Mouse (Mus musculus) erythroid progenitor cell, adult 5-6 weeks (primary cell): ENCODE data around the gene Prss2. TPM values are rescaled to one million over a fixed set of nuclear protein-coding genes. Genes with fewer than 3 reads are reported as not detected.
"Not testable (repeated sequence)": the region's sequence is repeated elsewhere in the genome, so short reads cannot be mapped to it uniquely, and the experiment has no call there.

Source experiments
- ATAC-seq: replicated peaks from 2 replicates; pipeline ENCODE4 v1.8.0; 2016; ENCODE audit warnings: moderate number of reproducible peaks, mild to moderate bottlenecking, moderate TSS enrichment, inconsistent platforms; ENCODE audit not compliant: poor library complexity, low FRiP score, severe bottlenecking
- total RNA-seq, 2 experiments: library from RNA; stranded (forward) in 1 of 2; stranded (reverse) in 1 of 2; fragments of 150-400 nt in 1 of 2; fragments of 186-747, 209-891 nt in 1 of 2; gene quantifications; 2 replicates each; pipeline versions ENCODE4 v1.2.3 to v1.2.4; 2015 to 2017; ENCODE audit warnings: low replicate concordance in 2 of 2

The Prss2 gene
- total RNA-seq (2015; ENCODE audit: low replicate concordance): not detected in 2 replicates
- not detected in 2 replicates for total RNA-seq (2017; ENCODE audit: low replicate concordance)

- no peak for ATAC-seq
Measured at GRCm38 (mm10) chr6:41521487-41521886, at the start of gene Prss2. Gene Prss2, plus strand, starts transcription at chr6:41521787.

DNA sequence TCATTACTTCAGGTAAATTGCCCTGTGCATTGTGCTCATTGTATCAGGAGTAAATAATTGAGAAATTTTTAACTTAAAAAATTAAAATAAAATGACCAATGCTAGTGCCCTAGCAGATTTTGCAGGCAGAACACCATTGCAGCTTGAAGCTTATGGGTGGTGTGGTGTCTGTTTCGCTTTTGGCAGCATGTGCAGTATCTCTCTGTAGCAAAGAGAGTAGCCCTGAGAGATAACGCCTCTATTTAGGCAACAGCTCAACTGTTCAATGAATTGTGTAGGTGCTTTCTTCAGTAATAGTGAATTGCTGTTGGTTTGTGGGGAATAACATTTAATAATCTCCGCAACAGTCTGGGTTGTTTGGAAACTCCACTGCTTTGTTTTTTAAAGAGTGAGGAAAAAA is 22.2 kb upstream of the Prss2 start:
- ATAC-seq: no peak

- ATAC-seq: no peak
Measured at GRCm38 (mm10) chr6:41504915-41505314, 16.7 kb upstream of the Prss2 start.

GRCm38 (mm10) chr6:41505323-41505722 is 16.3 kb upstream of the Prss2 start:
- ATAC-seq: no peak

- ATAC-seq: no peak
Measured at GRCm38 (mm10) chr6:41518017-41518524, 3.5 kb upstream of the Prss2 start.

GRCm38 (mm10) chr6:41526453-41526852 is 4.9 kb downstream of the Prss2 start:
- no peak for ATAC-seq

DNA sequence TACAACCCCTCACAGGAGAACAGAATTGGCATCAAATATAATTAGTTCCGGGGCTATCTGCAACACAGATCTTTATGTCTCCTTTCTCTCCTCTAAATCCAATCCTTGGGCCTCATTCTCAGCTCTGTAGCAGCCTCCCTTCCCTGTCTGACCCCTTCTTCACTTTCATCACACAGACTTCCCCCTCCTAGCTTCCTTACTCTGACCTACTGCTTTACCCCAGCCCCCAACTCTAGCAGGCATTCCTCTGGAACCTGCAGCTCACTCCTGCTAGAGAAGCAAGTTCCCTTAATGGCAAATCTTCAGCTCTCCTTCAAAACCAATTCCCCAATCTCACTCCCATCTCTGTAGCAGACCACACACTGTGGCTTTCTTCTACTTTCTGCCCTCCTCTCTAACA is 5.8 kb downstream of the Prss2 start:
- no peak for ATAC-seq

GRCm38 (mm10) chr6:41529987-41530386 is 8.4 kb downstream of the Prss2 start:
- not testable (repeated sequence) for ATAC-seq

DNA sequence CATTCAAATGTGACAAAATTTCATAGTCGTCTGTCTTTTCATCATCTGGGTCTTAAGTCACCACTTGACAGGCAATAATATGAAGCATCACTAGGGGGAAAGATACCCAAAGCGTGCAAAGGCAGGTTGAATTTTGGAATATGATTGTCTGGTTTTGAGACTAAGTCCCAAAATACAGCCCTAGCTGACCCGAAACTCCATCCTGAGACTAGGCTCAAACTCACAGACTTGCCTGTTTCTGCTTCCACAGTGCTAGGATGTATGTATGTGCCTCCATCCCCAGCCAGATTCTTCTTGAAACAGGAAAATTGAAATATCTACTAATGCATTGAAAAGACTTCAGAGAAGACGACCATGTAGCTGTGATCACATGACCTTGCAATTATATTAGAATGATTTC is 10.6 kb downstream of the Prss2 start:
- no peak for ATAC-seq

GRCm38 (mm10) chr6:41532687-41533284 is 11.2 kb downstream of the Prss2 start:
- ATAC-seq: no peak

DNA sequence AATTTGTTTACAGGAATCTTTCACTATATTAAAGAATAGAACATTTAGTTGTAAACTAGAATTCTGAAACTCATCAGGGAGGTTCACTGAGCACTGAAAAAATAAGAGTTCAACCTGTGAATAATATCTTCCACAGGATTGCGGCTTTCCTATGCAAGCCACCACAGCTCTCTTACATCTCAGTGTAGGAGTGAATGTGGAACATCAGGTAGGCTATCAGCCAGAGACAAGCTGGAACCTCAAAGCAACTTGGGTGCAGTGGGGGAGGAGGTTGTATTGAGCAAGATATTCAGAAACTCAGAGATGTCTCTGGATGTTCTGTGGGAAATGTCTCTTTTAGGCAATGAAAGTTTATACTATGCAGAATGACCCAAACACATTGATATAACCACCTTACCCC is 15.8 kb downstream of the Prss2 start:
- no peak for ATAC-seq

DNA sequence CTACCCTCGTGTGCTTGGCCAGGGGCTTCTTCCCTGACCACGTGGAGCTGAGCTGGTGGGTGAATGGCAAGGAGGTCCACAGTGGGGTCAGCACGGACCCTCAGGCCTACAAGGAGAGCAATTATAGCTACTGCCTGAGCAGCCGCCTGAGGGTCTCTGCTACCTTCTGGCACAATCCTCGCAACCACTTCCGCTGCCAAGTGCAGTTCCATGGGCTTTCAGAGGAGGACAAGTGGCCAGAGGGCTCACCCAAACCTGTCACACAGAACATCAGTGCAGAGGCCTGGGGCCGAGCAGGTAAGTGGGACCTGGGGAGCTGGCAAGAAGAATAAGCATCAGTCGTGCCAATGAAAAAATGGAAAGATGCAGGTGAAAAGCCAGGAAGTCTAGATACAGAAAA is 16.7 kb downstream of the Prss2 start:
- not testable (repeated sequence) for ATAC-seq

- no peak for ATAC-seq
Measured at GRCm38 (mm10) chr6:41540746-41541145, 19.2 kb downstream of the Prss2 start.

DNA sequence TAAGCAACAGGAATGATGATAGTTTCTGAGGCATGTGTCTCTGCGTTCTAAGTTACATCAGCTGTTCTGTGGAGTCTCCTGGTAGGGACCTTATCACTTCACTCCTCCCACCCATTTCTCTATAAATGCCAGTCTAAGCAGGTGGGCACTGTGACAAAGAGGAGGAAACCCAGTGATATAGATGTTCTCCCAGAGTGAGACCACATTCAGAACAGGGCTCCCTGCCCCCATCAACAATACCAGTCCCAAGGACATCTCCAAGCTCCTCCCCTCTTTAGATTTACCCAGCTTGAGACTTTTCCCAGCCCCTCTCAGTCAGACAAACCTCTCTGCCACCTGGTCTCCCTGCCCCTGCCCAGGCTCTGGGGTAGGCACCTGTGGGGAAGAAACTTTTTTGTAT is 20.2 kb downstream of the Prss2 start:
- peak; percentile 37; the same call in 1 of the 2 replicates for ATAC-seq

GRCm38 (mm10) chr6:41542983-41543382 is 21.4 kb downstream of the Prss2 start:
- ATAC-seq: no peak

GRCm38 (mm10) chr6:41543411-41544050 is 21.9 kb downstream of the Prss2 start:
- ATAC-seq: no peak

DNA sequence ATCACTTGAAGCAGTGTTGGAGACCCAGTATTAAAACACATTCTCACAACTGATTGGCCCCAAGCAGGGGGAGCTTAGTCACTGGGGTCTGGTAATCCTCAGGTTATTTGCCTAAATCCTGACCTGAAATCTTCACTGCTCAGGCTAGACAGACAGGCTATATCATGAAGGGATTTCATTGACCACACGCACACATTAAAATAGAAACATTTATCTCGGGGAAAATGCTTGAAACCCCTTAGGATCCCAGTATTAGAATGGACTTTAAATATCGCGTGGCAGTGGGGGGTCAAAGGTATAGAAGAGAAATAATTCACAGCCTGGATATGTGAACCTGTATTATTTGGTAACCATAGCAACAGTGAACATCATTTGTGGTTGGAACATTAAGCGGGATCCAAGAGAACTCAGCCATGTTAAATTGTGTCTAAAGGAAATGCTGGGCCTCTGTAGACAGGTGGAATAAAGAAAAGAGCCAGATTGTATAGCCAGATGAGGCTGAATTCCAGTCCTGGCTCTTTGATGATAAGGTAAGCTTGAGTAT is 22.9 kb downstream of the Prss2 start:
- no peak for ATAC-seq

DNA sequence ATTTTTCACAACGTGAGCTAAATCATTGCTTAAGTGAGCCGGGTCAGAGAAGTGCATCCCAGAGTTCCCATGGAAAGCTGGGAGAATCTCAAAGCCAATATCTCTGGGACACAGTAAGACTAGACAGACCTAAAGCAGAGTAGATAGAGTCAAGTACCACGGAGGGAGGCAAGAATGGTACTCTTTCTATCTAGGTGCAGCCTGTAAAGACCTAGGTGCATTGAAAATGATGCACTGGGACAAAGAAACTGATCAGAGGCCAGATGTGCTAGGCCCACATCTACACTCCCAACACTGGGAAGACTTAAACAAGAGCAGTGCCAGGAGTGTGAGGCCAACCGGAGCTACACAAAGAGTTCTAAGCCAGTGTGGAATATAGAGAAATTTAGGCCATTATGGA is 23.7 kb downstream of the Prss2 start:
- no peak for ATAC-seq

DNA sequence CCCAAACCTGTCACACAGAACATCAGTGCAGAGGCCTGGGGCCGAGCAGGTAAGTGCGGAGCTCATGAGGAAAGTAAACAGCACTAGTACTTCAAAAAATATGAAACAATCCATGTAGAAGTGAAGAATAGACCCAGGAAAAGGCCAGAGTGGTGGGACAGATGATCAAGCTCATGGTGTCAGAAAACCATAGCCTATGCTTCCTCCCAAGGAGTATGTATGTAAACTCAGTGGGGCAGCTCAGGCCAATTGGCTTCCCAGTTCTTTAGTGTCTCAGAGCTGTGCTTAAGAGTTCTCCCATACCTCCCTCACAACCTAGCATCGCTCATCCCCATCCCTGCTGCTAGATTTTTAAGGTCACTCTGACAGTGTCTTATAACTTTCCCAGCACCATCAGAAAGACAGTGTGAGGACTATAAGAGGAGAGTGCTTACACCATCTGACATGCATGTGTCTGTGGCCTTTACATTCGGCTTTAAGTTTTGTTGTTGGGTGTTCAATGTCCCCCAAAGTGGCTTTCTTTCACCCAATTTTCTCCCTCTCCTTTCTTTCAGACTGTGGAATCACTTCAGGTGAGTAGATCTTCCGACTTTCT is 25.6 kb downstream of the Prss2 start:
- ATAC-seq: no peak

GRCm38 (mm10) chr6:41548286-41548685 is 26.7 kb downstream of the Prss2 start:
- ATAC-seq: no peak
